Mouse (Mus musculus) hindbrain, embryonic 16.5 days (tissue): Measurements from ENCODE around the gene Rhot2. TPM values are rescaled to one million over a fixed set of nuclear protein-coding genes. Genes with fewer than 3 reads are reported as not detected.

Source experiments
- ATAC-seq: fragments of 200-750 bp; cut with Nextera tagmentation; 2 replicates; pipeline ENCODE4 v1.8.0; 2017; ENCODE audit warnings: moderate TSS enrichment, moderate library complexity
- H3K27ac ChIP-seq: fragments of 300-500 bp; sonication (generic); 2 replicates; pipeline ENCODE4 v1.5.1; 2014; ENCODE audit warnings: low read depth, mild to moderate bottlenecking, control low read depth, low read length, moderate library complexity
- H3K27me3 ChIP-seq: fragments of 300-500 bp; sonication (generic); replicated peaks from 2 replicates; pipeline ENCODE4 v1.6.1; 2014; ENCODE audit warnings: low read length; ENCODE audit not compliant: control insufficient read depth, insufficient read depth
- H3K36me3 ChIP-seq: fragments of 300-500 bp; sonication (generic); 2 replicates; pipeline ENCODE4 v1.6.1; 2014; ENCODE audit warnings: mild to moderate bottlenecking, low read length, moderate library complexity, mixed read lengths; ENCODE audit not compliant: control insufficient read depth, insufficient read depth
- H3K4me1 ChIP-seq: fragments of 300-500 bp; sonication (generic); 2 replicates; pipeline ENCODE4 v1.6.1; 2014; ENCODE audit warnings: low read depth, low read length; ENCODE audit not compliant: control insufficient read depth, insufficient read depth
- H3K4me2 ChIP-seq: fragments of 300-500 bp; sonication (generic); 2 replicates; pipeline ENCODE4 v1.6.1; 2014; ENCODE audit warnings: mild to moderate bottlenecking, low read length, control low read depth, moderate library complexity
- H3K4me3 ChIP-seq: fragments of 300-500 bp; sonication (generic); 2 replicates; pipeline ENCODE4 v1.5.1; 2014; ENCODE audit warnings: mild to moderate bottlenecking, low read length, control low read depth, moderate library complexity
- H3K9ac ChIP-seq: fragments of 300-500 bp; sonication (generic); 2 replicates; pipeline ENCODE4 v1.6.1; 2014; ENCODE audit warnings: low read depth, mild to moderate bottlenecking, control low read depth, low read length, moderate library complexity
- H3K9me3 ChIP-seq: fragments of 300-500 bp; sonication (generic); 2 replicates; pipeline ENCODE4 v1.6.1; 2014; ENCODE audit warnings: mild to moderate bottlenecking, low read length, moderate library complexity; ENCODE audit not compliant: control insufficient read depth
- WGBS: fragments of 180-500 bp; shearing (Covaris S2); extraction: QIAGEN DNeasy Blood & Tissue Kit; methylation state at CpG from one replicate; pipeline ENCODE4 v1.1.7; 2014; 5-methylcytosine and 5-hydroxymethylcytosine counted together
- polyA plus RNA-seq: library from polyadenylated mRNA; unstranded; fragments of >200 nt; fragmentation: Nextera tagmentation; extraction: Ambion mirVana; gene quantifications from 2 replicates; pipeline ENCODE4 v1.2.1, GENCODE M21; 2015

The Rhot2 gene
- polyA plus RNA-seq, 1 experiment from 2014 or later, result 20.3 TPM

DNA sequence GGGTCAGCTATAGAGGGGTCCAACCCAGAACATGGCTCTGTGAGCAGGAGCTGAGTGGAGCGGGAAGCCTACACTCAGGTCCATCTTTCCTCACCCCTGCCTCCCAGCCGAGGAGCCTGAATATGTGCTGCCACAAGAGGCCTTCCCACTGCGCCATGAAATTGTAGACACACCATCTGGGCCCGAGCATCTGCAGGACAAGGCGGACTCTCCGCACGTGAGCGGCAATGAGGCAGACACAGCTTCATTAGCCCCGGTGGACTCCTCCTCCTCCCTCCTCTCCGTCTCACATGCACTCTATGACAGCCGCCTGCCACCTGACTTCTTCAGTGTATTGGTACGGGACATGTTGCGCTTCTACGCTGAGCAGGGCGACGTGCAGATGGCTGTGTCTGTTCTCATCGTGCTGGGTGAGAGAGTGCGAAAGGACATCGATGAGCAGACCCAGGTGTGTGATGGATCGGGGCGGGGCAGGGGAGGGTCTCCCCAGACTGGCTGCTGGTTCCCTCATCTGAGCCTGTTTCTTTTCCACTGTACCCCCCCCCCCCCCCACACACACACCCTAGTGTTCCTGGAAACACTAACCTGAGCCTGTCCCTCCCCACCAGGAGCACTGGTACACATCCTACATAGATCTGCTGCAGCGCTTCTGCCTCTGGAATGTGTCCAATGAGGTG lies 17.0 kb downstream of the Rhot2 start:
- no peak overlapping the region; the same call in 1 of the 2 replicates for H3K27ac ChIP-seq
- H3K36me3 ChIP-seq, result peaks cover 21% of the 10 kb centered on the region
- no peak overlapping the region for H3K4me3 ChIP-seq
- peaks cover 64% of the 10 kb centered on the region for H3K4me1 ChIP-seq
- no peak for ATAC-seq
- H3K27me3 ChIP-seq, result no peaks in the 10 kb centered on the region
- H3K9ac ChIP-seq, result no peak overlapping the region
- H3K9me3 ChIP-seq, result no peaks in the 10 kb centered on the region
- WGBS, result 91% methylated on average over 22 of the region's 22 CpGs
- H3K4me2 ChIP-seq, result no peak overlapping the region

DNA sequence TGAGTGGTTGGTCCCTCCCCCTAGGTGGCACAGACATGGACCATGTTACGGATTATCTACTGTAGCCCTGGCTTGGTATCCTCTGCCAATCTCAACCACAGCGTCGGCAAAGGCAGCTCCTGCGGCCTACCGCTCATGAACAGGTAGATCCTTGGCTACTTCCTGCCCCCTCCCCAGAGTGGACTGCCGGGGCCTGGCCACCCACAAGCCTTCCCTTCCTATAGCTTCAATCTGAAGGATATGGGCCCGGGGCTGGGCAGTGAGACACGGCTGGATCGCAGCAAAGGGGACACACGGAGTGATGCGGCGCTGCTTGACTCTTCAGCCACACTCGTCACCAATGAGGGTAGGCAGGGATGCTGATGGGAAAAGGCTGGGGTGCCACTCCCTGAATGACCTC lies 17.6 kb downstream of the Rhot2 start:
- Histone ChIP-seq H3K27me3 (no peaks in the 10 kb centered on the region), H3K36me3 (peaks cover 21% of the 10 kb centered on the region), H3K9me3 (no peaks in the 10 kb centered on the region), H3K27ac (no peak overlapping the region), H3K9ac (no peak overlapping the region), H3K4me1 (peaks cover 62% of the 10 kb centered on the region), H3K4me3 (no peak overlapping the region), H3K4me2 (no peak overlapping the region)
- no peak for ATAC-seq
- WGBS, result 94% methylated on average over 13 of the region's 13 CpGs

- Histone ChIP-seq H3K9ac (no peak overlapping the region), H3K27me3 (no peaks in the 10 kb centered on the region), H3K4me1 (peaks cover 53% of the 10 kb centered on the region), H3K9me3 (no peaks in the 10 kb centered on the region), H3K4me3 (no peak overlapping the region), H3K27ac (no peak overlapping the region), H3K36me3 (peaks cover 17% of the 10 kb centered on the region), H3K4me2 (no peak overlapping the region)
- WGBS, result 97% methylated on average over 27 of the region's 27 CpGs
- ATAC-seq, result no peak
Measured at GRCm38 (mm10) chr17:25825984-25826570, 18.6 kb downstream of the Rhot2 start.

GRCm38 (mm10) chr17:25825311-25825710 lies 19.3 kb downstream of the Rhot2 start:
- Histone ChIP-seq H3K27me3 (no peaks in the 10 kb centered on the region), H3K4me2 (no peak overlapping the region), H3K9ac (no peak overlapping the region), H3K27ac (no peak overlapping the region), H3K9me3 (no peaks in the 10 kb centered on the region), H3K4me3 (no peak overlapping the region), H3K36me3 (peaks cover 10% of the 10 kb centered on the region), H3K4me1 (peaks cover 45% of the 10 kb centered on the region)
- no peak for ATAC-seq
- WGBS, result 88% methylated on average over 6 of the region's 6 CpGs

- H3K4me1 ChIP-seq, result peaks cover 38% of the 10 kb centered on the region
Measured at GRCm38 (mm10) chr17:25824362-25825142, 20.1 kb downstream of the Rhot2 start.

DNA sequence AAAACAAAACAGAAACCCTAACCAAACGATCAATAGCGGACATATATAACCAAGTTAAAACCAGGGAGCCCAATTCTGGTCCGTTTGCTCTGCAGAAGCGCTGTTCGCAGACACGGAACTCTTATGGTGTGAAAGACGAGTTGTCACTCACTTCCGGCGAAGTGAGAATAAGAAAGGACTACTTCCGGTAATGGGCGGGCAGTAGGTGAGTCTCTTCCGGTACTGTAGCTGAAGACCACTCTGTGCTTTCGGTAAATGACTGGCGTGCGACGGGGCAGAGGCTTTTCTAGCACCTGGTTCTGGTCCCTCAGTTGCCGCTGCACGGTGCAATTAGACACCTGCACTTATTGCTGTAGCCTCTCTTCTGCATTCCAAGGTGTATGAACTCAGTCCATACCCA lies 21.2 kb downstream of the Rhot2 start, which contains the start of gene Wdr24:
Gene Wdr24 (plus strand): TSS at position 176 of the 400 bp plus-strand sequence.
- ATAC-seq, result peak; percentile 81
- peaks cover 35% of the 10 kb centered on the region for H3K4me1 ChIP-seq
- peaks cover 18% of the 10 kb centered on the region for H3K36me3 ChIP-seq
- peaks cover 2% of the 10 kb centered on the region; the same call in 1 of the 2 replicates for H3K27me3 ChIP-seq
- H3K27ac ChIP-seq, result peak within 1 kb of the TSS; percentile 73
- H3K9ac ChIP-seq, result peak within 1 kb of the TSS; percentile 77
- peak within 1 kb of the TSS; percentile 73 for H3K4me3 ChIP-seq
- H3K4me2 ChIP-seq, result peak within 1 kb of the TSS; percentile 99
- 1% methylated on average over 18 of the region's 18 CpGs for WGBS
- H3K9me3 ChIP-seq, result no peaks in the 10 kb centered on the region

More at GRCm38 (mm10) chr17:25824362-25825142, 20.1 kb downstream of the Rhot2 start:
- Histone ChIP-seq H3K9ac (peak overlapping the region; percentile 77; the same call in 1 of the 2 replicates), H3K27ac (no peak overlapping the region), H3K4me2 (peak overlapping the region; percentile 99), H3K4me3 (peak overlapping the region; percentile 73), H3K27me3 (no peaks in the 10 kb centered on the region), H3K36me3 (peaks cover 13% of the 10 kb centered on the region), H3K9me3 (no peaks in the 10 kb centered on the region)
- WGBS, result 78% methylated on average over 16 of the region's 17 CpGs
- no peak for ATAC-seq

GRCm38 (mm10) chr17:25818851-25819780 lies 25.5 kb downstream of the Rhot2 start:
- H3K36me3 ChIP-seq, result peaks cover 26% of the 10 kb centered on the region
- H3K4me1 ChIP-seq, result peaks cover 7% of the 10 kb centered on the region
- H3K4me2 ChIP-seq, result no peak overlapping the region
- 9% methylated on average over 46 of the region's 46 CpGs for WGBS
- H3K9ac ChIP-seq, result no peak overlapping the region; the same call in 1 of the 2 replicates
- H3K9me3 ChIP-seq, result no peaks in the 10 kb centered on the region
- peaks cover 2% of the 10 kb centered on the region; the same call in 1 of the 2 replicates for H3K27me3 ChIP-seq
- no peak overlapping the region for H3K27ac ChIP-seq
- H3K4me3 ChIP-seq, result no peak overlapping the region
- ATAC-seq, result no peak

GRCm38 (mm10) chr17:25817662-25818061 lies 27.0 kb downstream of the Rhot2 start:
- Histone ChIP-seq H3K9ac (no peak overlapping the region), H3K27ac (no peak overlapping the region), H3K27me3 (peaks cover 2% of the 10 kb centered on the region; the same call in 1 of the 2 replicates), H3K36me3 (peaks cover 26% of the 10 kb centered on the region), H3K9me3 (no peaks in the 10 kb centered on the region), H3K4me3 (no peak overlapping the region), H3K4me1 (peaks cover 11% of the 10 kb centered on the region), H3K4me2 (no peak overlapping the region)
- ATAC-seq, result no peak
- WGBS, result 88% methylated on average over 11 of the region's 11 CpGs
